Mouse (Mus musculus): ENCODE measurements around the gene Hdac4. TPM values are rescaled to one million over a fixed set of nuclear protein-coding genes. Genes with fewer than 3 reads are reported as not detected.

The Hdac4 gene
- polyA plus RNA-seq, 1 experiment from 2014 or later = 20.7 TPM

DNA sequence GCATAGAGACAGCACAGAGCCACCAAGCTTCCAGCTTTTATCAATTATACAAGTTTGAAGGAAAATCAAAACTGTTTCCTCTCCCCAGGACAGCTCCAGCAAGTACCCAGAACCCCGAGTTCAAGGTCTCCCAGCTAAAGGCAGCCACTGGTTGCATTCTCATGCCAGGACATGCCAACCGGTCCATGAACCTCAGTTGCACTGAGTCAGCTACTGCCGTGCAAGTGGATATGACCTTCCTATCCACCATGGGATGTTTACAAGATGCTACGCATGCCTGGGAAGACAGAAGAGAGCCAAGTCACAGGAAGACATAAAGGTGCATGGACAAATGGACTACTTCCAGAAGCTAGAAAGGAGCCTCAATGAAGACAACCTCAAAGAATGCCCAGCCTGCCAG lies 56.5 kb downstream of the Hdac4 start:
- DNase-seq (ENCODE audit: low spot score) = no peak
- H3K9me3 ChIP-seq (replicated peaks) = no peaks in the 10 kb centered on the region
- H3K4me1 ChIP-seq = peaks cover 15% of the 10 kb centered on the region
- 95% methylated on average over 4 of the region's 4 CpGs for WGBS
- no peak overlapping the region for H3K27ac ChIP-seq
- H3K36me3 ChIP-seq = peaks cover 31% of the 10 kb centered on the region
- no peaks in the 10 kb centered on the region for H3K27me3 ChIP-seq (ENCODE audit: low read depth, poor library complexity, severe bottlenecking)
- H3K4me3 ChIP-seq = no peak overlapping the region

DNA sequence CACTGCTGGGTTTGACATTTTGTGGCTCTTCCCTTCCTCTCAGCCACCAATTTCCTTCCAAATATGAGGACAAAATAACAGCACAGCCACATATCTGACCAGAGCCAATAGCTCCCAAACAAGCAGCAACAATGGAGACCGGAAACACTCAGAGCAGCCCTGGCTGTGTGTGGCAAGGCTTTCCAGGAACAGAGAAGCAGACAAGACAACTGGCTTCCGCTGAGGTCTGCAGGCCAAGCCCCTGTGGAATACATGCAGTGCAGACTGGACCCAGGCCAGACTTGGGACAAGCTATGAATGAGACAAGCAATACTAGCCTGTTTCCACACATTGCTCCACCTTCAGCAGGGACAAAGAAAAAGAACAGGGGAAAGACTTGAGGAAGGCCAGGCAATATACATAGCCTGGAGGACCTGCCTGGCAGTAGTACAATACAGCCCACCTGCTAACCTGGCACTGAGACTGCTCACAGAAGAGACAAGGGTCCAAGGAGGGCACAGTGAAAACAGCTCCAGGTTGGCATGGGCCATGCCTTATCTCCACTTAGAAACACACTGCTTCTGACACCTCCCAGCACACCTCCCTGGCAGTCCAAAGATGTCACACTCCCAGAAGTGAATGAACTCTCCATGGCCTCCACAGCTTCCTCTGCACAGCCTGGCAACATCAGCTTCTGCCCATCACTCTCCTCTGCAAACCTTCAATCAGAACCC lies 58.2 kb downstream of the Hdac4 start:
- WGBS = 87% methylated on average over 2 of the region's 2 CpGs
- Histone ChIP-seq H3K27me3 (ENCODE audit: low read depth, poor library complexity, severe bottlenecking) (no peaks in the 10 kb centered on the region), H3K27ac (no peak overlapping the region), H3K36me3 (peaks cover 27% of the 10 kb centered on the region), H3K4me1 (peaks cover under 1% of the 10 kb centered on the region; the same call in 1 of the 2 replicates), H3K4me3 (no peak overlapping the region), H3K9me3 (replicated peaks) (no peaks in the 10 kb centered on the region)
- DNase-seq (ENCODE audit: low spot score) = no peak

DNA sequence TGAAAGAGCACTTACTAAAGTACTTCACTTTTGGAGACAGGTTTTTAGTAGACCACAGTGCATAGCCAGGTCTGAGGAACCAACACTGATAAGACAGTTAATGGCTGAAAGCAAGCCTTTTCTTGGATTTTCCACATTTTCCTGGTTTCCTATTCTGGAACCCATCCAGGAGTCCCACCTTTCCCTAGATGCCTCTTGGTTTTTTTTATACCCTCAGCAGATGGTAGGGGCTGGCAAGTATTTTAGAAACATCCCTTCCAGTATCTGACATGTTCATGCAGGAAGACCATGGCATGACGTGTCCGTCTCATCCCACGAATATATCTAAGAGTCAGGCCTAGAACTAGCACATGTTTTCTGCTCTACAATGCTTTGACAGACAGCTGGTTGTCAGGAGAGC lies 59.1 kb downstream of the Hdac4 start:
- Histone ChIP-seq H3K9me3 (replicated peaks) (no peaks in the 10 kb centered on the region), H3K27me3 (ENCODE audit: low read depth, poor library complexity, severe bottlenecking) (no peaks in the 10 kb centered on the region), H3K4me3 (no peak overlapping the region), H3K36me3 (peaks cover 27% of the 10 kb centered on the region), H3K4me1 (peaks cover 2% of the 10 kb centered on the region; the same call in 1 of the 2 replicates), H3K27ac (no peak overlapping the region)
- DNase-seq (ENCODE audit: low spot score) = no peak
- WGBS = 95% methylated on average over 3 of the region's 3 CpGs

- no peaks in the 10 kb centered on the region for H3K27me3 ChIP-seq (ENCODE audit: low read depth, poor library complexity, severe bottlenecking)
- WGBS = 37% methylated on average over 2 of the region's 2 CpGs
- H3K27ac ChIP-seq = no peak overlapping the region
- H3K36me3 ChIP-seq = peaks cover 6% of the 10 kb centered on the region; the same call in 1 of the 2 replicates
- H3K4me1 ChIP-seq = peaks cover 16% of the 10 kb centered on the region
- no peak for DNase-seq (ENCODE audit: low spot score)
- no peaks in the 10 kb centered on the region for H3K9me3 ChIP-seq (replicated peaks)
- no peak overlapping the region for H3K4me3 ChIP-seq
Measured at GRCm38 (mm10) chr1:92132181-92132580, 63.3 kb downstream of the Hdac4 start.

- no peaks in the 10 kb centered on the region for H3K27me3 ChIP-seq (ENCODE audit: low read depth, poor library complexity, severe bottlenecking)
- H3K4me3 ChIP-seq = no peak overlapping the region
- no peak for DNase-seq (ENCODE audit: low spot score)
- H3K9me3 ChIP-seq (replicated peaks) = no peaks in the 10 kb centered on the region
- no peaks in the 10 kb centered on the region for H3K36me3 ChIP-seq
- peaks cover 16% of the 10 kb centered on the region for H3K4me1 ChIP-seq
- WGBS = 49% methylated on average over 6 of the region's 6 CpGs
- H3K27ac ChIP-seq = no peak overlapping the region
Measured at GRCm38 (mm10) chr1:92130470-92131100, 64.9 kb downstream of the Hdac4 start.

GRCm38 (mm10) chr1:92129751-92130150 lies 65.7 kb downstream of the Hdac4 start:
- no peaks in the 10 kb centered on the region for H3K27me3 ChIP-seq (ENCODE audit: low read depth, poor library complexity, severe bottlenecking)
- H3K9me3 ChIP-seq (replicated peaks) = no peaks in the 10 kb centered on the region
- no peaks in the 10 kb centered on the region for H3K36me3 ChIP-seq
- H3K4me3 ChIP-seq = no peak overlapping the region
- 77% methylated on average over 3 of the region's 3 CpGs for WGBS
- no peak for DNase-seq (ENCODE audit: low spot score)
- peaks cover 16% of the 10 kb centered on the region for H3K4me1 ChIP-seq
- no peak overlapping the region for H3K27ac ChIP-seq

DNA sequence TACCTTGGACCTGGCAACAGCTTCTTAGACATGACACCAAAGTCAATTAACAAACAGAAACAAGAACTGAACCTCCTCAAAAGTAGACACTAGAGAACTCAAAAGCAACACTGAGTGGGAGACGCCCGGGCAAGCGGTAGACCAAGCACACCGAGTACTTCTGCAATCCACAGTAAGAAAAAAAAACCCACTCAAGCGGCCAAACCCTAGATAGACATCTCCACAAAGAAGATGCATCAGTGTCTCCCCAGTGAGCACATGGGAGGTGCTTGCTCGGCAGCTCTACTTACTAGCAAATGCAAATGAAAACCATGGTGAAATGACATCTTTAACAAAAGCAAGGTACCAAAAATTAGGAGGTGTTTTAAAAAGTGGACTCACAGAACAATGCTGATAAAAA lies 67.7 kb downstream of the Hdac4 start:
- Histone ChIP-seq H3K27me3 (ENCODE audit: low read depth, poor library complexity, severe bottlenecking) (no peaks in the 10 kb centered on the region), H3K9me3 (replicated peaks) (no peaks in the 10 kb centered on the region), H3K4me3 (no peak overlapping the region), H3K4me1 (peaks cover 16% of the 10 kb centered on the region), H3K36me3 (no peaks in the 10 kb centered on the region), H3K27ac (no peak overlapping the region)
- DNase-seq (ENCODE audit: low spot score) = no peak
- 94% methylated on average over 6 of the region's 6 CpGs for WGBS

DNA sequence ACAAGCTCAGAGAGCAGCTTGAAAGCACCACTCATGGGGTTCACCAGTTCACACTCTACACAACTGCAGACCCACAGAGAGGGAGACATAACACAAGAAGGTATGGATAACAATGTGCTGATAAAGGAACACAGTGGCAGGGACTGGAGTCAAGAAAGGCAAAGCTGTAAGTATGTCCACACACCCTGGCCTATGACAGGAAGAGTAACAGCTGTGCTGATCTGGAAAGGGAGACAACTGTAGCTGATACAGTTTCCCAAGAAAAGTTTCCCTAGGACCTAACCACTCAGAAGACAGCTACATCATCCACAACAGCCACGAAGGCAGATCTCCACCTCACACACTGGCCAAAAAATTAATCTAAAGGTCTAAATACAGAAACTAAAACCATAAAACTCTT lies 68.1 kb downstream of the Hdac4 start:
- Histone ChIP-seq H3K4me3 (no peak overlapping the region), H3K36me3 (0 out of 2 replicates have a peak, but pooled peaks cover 3% of the 10 kb centered on the region), H3K27me3 (ENCODE audit: low read depth, poor library complexity, severe bottlenecking) (no peaks in the 10 kb centered on the region), H3K4me1 (peaks cover 16% of the 10 kb centered on the region), H3K27ac (no peak overlapping the region), H3K9me3 (replicated peaks) (no peaks in the 10 kb centered on the region)
- DNase-seq (ENCODE audit: low spot score) = no peak
- 87% methylated on average over 1 of the region's 1 CpGs for WGBS

- Histone ChIP-seq H3K36me3 (0 out of 2 replicates have a peak, but pooled peaks cover 3% of the 10 kb centered on the region), H3K4me1 (peaks cover 3% of the 10 kb centered on the region; the same call in 1 of the 2 replicates), H3K9me3 (replicated peaks) (no peaks in the 10 kb centered on the region), H3K27me3 (ENCODE audit: low read depth, poor library complexity, severe bottlenecking) (no peaks in the 10 kb centered on the region), H3K4me3 (no peak overlapping the region), H3K27ac (no peak overlapping the region)
- 55% methylated on average over 3 of the region's 3 CpGs for WGBS
- DNase-seq (ENCODE audit: low spot score) = no peak
Measured at GRCm38 (mm10) chr1:92124497-92125201, 70.8 kb downstream of the Hdac4 start.

DNA sequence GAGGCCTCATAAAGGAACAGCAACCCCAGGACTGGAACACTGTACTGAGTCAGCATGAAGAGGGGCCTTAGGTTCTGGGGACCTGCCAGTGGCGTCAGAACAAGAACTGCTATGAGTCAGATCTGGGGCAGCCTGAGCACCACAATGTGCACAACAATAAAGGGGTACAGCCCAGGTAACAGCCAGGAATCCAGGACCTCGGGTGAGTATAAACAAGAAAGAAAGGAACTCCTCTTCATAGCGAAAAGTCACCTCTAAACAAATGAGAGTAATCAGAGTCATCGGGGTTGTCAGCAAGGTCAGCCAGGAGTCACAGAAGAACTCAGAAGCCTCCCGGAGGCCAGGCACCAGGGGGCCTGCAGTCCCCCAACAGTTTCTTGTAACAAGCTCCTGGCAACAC lies 76.2 kb downstream of the Hdac4 start:
- peaks cover 10% of the 10 kb centered on the region; the same call in 1 of the 2 replicates for H3K36me3 ChIP-seq
- no peaks in the 10 kb centered on the region for H3K27me3 ChIP-seq (ENCODE audit: low read depth, poor library complexity, severe bottlenecking)
- no peak for DNase-seq (ENCODE audit: low spot score)
- no peak overlapping the region for H3K4me3 ChIP-seq
- H3K9me3 ChIP-seq (replicated peaks) = no peaks in the 10 kb centered on the region
- peaks cover 3% of the 10 kb centered on the region; the same call in 1 of the 2 replicates for H3K4me1 ChIP-seq
- WGBS = 42% methylated on average over 5 of the region's 5 CpGs
- no peak overlapping the region for H3K27ac ChIP-seq

- Histone ChIP-seq H3K4me3 (no peak overlapping the region), H3K27ac (no peak overlapping the region), H3K9me3 (replicated peaks) (no peaks in the 10 kb centered on the region), H3K36me3 (peaks cover 8% of the 10 kb centered on the region; the same call in 1 of the 2 replicates), H3K27me3 (ENCODE audit: low read depth, poor library complexity, severe bottlenecking) (no peaks in the 10 kb centered on the region), H3K4me1 (peaks cover 19% of the 10 kb centered on the region)
- DNase-seq (ENCODE audit: low spot score) = no peak
- WGBS = 88% methylated on average over 5 of the region's 5 CpGs
Measured at GRCm38 (mm10) chr1:92117597-92117996, 77.9 kb downstream of the Hdac4 start.

DNA sequence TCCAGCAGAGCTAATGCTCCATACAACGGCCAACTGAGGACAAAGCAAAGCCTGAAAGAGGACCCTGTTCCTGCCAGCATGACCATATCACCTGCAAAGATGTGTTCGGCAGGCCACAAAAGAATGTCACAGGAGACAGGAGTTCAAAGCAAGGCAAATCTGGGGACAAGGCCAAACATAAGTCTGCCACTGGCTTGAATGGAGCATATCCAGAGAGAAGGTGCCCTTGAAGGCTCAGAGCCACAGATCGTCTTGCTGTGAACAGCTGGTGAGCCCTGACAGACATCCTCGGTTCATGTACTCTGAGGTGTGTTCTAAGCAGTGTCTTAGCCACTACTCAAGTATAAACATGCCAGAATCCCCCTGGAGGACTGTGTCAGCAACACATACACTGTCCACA lies 79.3 kb downstream of the Hdac4 start:
- Histone ChIP-seq H3K36me3 (peaks cover 7% of the 10 kb centered on the region; the same call in 1 of the 2 replicates), H3K27me3 (ENCODE audit: low read depth, poor library complexity, severe bottlenecking) (no peaks in the 10 kb centered on the region), H3K4me1 (peaks cover 26% of the 10 kb centered on the region), H3K27ac (no peak overlapping the region), H3K4me3 (no peak overlapping the region), H3K9me3 (replicated peaks) (no peaks in the 10 kb centered on the region)
- DNase-seq (ENCODE audit: low spot score) = no peak
- WGBS = 91% methylated on average over 4 of the region's 4 CpGs

DNA sequence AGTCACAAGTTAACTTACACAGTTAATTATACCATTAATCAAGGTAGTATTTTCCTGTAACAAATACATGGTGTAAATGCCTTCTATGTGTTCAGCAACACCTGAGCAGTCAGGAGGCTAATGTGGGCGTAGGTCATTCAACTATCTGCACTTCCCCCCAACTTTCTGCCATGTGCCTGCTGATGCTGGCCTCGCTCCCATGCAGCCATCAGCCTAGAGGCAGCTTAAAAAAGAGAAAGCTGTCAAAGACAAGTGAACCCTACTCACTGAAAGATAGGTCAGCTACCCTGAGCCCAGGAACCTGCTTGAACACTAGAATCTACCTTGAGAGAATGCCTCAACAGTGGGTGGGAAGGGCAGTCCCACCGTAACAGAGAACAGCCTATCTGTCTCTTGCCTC lies 81.4 kb downstream of the Hdac4 start:
- Histone ChIP-seq H3K36me3 (peaks cover 7% of the 10 kb centered on the region; the same call in 1 of the 2 replicates), H3K27ac (no peak overlapping the region), H3K4me1 (peaks cover 26% of the 10 kb centered on the region), H3K27me3 (ENCODE audit: low read depth, poor library complexity, severe bottlenecking) (no peaks in the 10 kb centered on the region), H3K9me3 (replicated peaks) (no peaks in the 10 kb centered on the region), H3K4me3 (no peak overlapping the region)
- 91% methylated on average over 3 of the region's 3 CpGs for WGBS
- no peak for DNase-seq (ENCODE audit: low spot score)
